Mouse (Mus musculus): ENCODE results near the gene Col19a1.

GRCm38 (mm10) chr1:24547574-24547973 lies 39.7 kb downstream of the Col19a1 start:
- TF ChIP-seq CTCF (IDR thresholded peaks at IDR 0.05; ENCODE audit: insufficient read depth, low read length), result no peak
- TF ChIP-seq POLR2A (IDR thresholded peaks at IDR 0.05; ENCODE audit: borderline replicate concordance, extremely low read depth, low read depth, low read length), result no peak

Data from lung, adult 2 months (tissue).